Mouse (Mus musculus) WW6 (cell line): ENCODE measurements around the gene Ccdc17.

ENCODE experiments used
- DNase-seq: peaks from one replicate; pipeline ENCODE4 v3.0.0-alpha.2; 2013; ENCODE audit warnings: low read depth, low spot score

Ccdc17 gene

GRCm38 (mm10) chr4:116644326-116644725 is 47.9 kb downstream of the Ccdc17 start:
- no peak for DNase-seq

GRCm38 (mm10) chr4:116645624-116646023 is 49.2 kb downstream of the Ccdc17 start:
- no peak for DNase-seq

GRCm38 (mm10) chr4:116649411-116649810 is 53.0 kb downstream of the Ccdc17 start:
- DNase-seq, result no peak
